Mouse (Mus musculus) gastrocnemius, postnatal 14 days (tissue): ENCODE results near the gene Slc40a1. TPM values are rescaled to one million over a fixed set of nuclear protein-coding genes. Genes with fewer than 3 reads are reported as not detected.

Experiments
- DNase-seq: peaks from one replicate; pipeline ENCODE4 v3.0.0; 2021; ENCODE audit warnings: mixed read lengths
- intact Hi-C: fragments of 180-260 bp; cut with DNase I; formaldehyde crosslinking; loops from one replicate; pipeline ENCODE4 v1.15.1; 2025; ENCODE audit warnings: low total_unique reads
- long read RNA-seq, 2 experiments: library from polyadenylated mRNA; stranded (forward); transcript quantifications; one replicate each; pipeline ENCODE4 v2.0.0; 2021
- total RNA-seq, 2 experiments: library from RNA; stranded (reverse); gene quantifications; 2 replicates each; pipeline ENCODE4 v1.2.3; 2021

Slc40a1 gene
- total RNA-seq, result 10 to 100 TPM; 10.1 to 16.1 TPM
- long read RNA-seq, experiment 1, transcript Slc40a1-201 (8 exons, 3,370 nt), result major isoform, 23 of 29 reads
- long read RNA-seq, experiment 1, partial matches to known transcripts, result 0 of 29 reads
- long read RNA-seq, experiment 1, other reads (novel, unspliced or antisense), result 6 of 29 reads
- long read RNA-seq, experiment 2, transcript Slc40a1-201 (8 exons, 3,370 nt), result major isoform, 24 of 26 reads
- long read RNA-seq, experiment 2, partial matches to known transcripts, result 0 of 26 reads
- long read RNA-seq, experiment 2, other reads (novel, unspliced or antisense), result 2 of 26 reads

DNA sequence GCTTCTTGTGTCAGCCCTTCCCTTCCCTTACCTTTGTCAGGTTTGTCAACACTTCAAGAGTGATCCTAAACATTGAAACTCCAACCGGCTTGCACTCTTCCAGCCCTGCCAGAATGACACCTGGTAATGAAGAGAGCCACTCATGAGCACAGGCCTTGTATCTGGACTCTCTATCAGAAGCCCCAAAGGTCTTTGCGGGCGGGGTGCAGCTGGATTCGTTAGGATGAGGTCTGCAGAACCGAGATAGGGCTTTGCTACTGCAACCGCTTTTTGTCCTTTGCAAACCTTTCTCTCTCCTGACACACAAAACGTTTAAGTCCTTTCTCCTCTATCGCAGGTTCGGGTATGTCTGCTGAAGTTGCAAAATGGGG is at the start of gene Slc40a1:
Gene Slc40a1 (minus strand): TSS at position 131 of the 371 bp plus-strand sequence.
- intact Hi-C loops, result no loop called here
- DNase-seq, result no peak

DNA sequence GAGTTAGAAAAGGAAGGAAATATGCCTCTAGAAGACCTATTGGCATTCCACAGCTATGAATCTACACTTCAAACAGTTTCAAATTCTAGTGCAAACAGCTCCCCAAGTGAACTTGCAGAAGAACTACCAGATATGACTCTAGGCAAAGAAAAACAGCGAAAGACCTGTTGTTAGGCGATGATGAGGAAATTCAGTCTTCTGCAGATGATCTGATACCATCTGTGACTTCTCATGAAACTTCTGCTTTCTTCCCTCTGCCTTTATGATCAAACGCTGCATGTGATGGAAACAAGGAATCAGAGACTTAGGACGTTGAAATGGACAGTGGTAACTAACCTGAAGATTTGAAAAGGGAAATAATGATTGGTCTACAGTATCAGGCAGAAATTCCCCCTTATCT is 45.0 kb upstream of the Slc40a1 start:
- intact Hi-C loops, result no loop called here

DNA sequence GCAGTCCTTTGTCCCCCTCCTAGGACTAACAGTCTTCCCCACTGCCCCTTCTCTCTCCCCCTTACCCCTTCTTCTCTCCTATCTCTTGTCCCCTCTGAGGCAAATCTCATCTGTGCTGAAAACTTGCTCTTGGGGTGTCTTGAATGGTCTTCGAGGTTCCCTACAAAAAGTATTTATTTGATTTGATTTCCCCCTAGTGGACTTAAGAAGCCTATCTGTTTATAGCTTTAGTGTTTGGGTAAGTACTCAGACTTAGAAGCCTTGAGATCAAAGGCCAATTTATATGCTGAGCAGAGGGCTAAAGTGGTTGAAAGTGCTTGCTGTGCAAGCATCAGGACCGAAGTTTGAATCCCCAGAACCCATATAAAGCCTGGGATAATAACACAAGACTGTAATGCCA is 22.7 kb upstream of the Slc40a1 start:
- intact Hi-C loops, result no loop called here
- DNase-seq, result no peak

More for the DNA sequence above, 45.0 kb upstream of the Slc40a1 start:
- DNase-seq, result no peak

DNA sequence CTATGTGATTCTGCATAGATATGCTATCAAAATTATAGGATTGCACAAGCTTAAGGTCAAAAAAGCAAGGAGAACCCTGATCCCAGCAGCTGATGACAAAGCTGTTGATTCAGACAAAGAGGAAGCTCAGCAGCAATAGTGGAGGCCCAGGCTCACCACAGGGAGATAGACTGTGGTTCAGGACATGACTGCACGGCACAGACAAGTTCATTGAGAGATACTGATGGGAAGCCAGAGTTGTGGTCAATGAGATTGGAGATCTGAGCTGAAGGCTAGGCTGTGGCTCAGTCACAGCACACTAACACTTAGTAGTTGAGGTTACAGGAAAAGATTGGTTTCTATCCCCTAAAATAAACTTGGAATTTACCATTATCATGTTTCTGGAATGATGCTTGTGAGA is 21.5 kb upstream of the Slc40a1 start:
- DNase-seq, result no peak
- intact Hi-C loops, result no loop called here

DNA sequence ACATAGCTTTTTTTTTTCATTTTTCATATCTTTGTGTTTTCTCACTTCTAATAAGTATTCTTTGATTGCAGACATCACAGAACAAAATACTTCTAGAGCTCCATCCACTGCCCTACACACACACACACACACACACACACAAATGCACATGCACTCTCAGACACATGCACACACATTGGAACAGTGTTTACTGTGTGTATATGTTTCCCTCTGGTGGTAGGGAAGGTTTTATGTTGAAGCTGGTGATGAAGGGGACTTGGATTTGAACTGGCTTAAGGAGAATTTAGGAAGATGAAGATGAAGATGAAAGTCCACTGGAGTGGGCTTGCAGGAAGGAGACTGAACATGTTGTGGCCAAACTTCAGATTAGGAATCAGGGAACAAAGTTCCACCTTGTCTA is 4.8 kb upstream of the Slc40a1 start:
- no peak for DNase-seq
- intact Hi-C loops, result no loop called here

DNA sequence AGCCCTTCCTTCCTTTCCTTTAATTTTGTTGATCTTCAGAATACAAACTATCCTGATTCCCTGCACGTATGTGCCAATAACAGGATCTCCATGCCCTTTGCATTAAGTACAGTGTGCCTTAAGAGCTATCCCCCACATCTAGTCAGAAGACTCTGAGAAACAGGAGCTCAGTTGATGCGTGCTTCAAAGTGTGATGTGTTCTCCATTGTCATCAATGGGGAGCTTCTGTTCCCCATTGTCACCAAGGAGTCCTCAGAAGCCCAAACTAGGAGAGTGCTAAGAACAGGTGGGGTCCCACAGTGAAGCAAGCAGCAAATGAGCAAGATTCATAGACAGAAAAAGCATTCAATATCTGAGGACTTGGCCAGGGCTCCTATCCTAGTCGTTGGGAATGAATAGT is 588 bp upstream of the Slc40a1 start:
- intact Hi-C loops, result no loop called here
- no peak for DNase-seq

DNA sequence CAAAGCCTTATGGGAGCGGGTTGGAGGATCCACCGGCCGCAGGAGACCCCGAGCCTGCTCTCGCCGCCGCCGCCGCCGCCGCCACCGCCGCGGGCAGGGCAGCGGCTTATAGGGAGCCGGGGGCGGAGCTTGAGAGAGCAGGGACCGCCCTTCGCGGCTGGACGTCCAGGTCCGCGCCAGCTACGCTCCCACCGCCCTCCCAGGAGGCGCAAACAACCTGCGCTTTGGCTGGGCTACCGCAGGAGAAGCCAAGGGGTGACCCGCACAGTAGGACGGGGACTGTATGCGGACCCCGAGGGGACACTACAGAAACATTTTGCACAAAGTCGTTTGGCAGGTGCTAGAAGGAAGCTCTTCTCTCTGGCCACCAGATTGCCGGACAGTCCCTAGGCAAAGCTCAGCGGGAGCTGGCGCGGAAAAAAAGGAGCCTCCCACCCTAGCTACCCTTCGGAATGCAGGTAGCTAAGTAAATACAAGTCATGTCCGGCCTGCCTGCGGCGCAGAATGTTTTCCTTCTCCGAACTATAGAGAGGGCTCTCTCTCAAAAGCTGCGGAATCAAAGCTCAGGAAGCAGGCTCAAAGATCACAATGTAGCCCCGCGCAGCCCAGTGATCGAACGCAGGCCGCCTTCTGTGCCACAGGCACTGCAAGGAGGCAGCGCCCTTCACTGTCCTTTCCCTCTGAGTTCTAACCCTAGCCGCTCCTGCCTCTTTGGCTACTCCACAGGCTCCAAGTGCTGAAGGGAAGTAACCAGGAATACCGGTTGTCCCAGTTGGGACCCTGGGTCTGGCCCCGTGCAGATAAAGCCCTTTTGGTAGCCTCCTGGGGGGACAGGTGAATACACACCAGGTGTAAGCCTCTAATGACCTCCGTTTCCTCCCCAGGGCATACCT is 577 bp downstream of the Slc40a1 start:
- peak; percentile 85 for DNase-seq
- intact Hi-C loops, result no loop called here

DNA sequence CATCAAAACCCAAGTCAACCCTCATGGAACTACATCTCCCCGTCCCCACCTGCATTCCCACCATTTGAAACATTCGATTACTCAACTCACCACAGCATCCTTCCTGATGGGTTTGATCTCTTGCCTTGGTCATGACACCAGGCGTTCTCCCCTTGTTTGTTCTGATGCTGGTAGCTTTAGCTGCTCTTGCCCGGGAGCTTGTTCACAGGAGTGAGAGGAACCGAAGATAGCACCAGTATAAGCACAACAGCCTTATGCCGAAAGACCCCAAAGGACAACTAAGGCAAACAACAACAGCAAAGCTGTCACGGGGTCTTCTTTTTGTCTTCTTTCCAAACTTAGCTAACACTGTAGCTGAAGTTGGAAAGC is 1.2 kb downstream of the Slc40a1 start:
- no peak for DNase-seq
- intact Hi-C loops, result no loop called here

DNA sequence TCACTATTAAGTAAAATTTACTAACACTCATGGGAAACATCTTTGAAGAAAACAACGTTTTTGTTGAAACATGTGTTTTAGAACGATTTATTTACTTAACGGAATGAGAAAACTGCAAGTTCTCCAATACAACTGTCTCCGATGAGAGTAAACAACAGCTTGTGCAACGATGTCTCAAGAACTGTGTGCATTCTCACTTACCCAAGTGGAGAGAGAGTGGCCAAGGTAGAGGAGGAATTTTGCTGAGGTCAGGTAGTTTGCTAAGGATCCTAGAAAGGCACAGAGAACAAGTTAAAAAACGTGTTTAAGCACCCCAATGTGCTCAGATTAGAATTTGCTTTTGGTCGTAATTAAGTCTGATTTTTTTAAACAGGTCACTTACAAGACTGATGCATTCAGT is 1.8 kb downstream of the Slc40a1 start:
- intact Hi-C loops, result no loop called here

DNA sequence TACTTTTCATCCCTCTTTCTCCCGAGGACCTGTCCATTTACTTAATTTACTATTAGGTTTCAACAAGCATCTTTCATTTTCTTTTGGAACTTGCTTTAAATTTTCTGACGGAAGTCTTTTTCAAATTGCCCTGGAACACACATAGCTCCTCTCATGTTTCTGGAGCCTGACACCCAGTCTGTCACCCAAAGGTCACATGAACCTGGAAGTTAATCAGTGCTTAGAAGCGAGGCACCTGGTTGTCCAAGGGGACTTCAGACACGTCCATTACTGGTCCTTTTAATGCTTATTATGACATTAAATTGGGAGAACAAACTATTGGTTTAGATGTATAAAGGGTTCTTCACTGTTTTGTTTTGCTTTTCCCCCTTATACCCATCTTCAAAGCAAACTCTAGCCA is 3.0 kb downstream of the Slc40a1 start:
- no peak for DNase-seq
- intact Hi-C loops, result no loop called here

More for the DNA sequence above, 1.8 kb downstream of the Slc40a1 start:
- no peak for DNase-seq

DNA sequence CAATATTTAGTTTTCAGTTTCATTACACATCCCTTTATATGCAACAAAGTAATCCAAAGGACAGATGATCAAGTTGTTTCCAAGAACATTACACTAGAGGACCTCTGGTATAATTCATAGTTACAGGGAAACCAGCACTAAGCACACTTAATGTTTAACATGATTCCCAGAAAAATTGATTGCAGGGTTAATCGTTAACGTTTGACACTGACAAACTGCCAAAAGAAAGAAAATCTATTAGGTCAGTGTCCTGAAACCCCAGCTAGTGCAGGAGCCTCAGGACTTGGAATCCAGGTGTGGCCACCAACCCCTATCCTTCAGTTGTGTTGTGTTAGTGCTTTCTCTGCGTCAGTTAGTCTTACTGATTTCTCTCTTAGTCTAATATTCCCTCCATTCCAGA is 5.6 kb downstream of the Slc40a1 start:
- no peak for DNase-seq
- intact Hi-C loops, result no loop called here

DNA sequence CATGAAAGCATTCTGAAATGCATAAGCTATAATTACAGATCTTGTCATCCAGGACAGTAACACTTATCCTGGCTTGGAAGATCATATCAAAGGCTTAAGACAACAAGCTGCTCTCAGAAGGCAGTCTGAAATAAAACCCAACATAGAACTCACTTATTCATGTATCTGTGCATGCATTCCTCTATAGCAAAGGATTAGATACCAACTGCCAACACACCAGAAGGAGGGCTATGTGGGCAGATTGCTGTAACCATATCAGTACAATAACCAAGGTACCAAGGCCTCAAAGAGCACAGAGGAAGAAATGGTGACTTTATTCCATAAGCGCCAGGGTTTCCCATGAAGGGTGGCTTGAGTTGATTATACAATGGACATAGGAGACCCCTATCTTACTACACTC is 6.6 kb downstream of the Slc40a1 start:
- DNase-seq, result no peak
- intact Hi-C loops, result no loop called here

DNA sequence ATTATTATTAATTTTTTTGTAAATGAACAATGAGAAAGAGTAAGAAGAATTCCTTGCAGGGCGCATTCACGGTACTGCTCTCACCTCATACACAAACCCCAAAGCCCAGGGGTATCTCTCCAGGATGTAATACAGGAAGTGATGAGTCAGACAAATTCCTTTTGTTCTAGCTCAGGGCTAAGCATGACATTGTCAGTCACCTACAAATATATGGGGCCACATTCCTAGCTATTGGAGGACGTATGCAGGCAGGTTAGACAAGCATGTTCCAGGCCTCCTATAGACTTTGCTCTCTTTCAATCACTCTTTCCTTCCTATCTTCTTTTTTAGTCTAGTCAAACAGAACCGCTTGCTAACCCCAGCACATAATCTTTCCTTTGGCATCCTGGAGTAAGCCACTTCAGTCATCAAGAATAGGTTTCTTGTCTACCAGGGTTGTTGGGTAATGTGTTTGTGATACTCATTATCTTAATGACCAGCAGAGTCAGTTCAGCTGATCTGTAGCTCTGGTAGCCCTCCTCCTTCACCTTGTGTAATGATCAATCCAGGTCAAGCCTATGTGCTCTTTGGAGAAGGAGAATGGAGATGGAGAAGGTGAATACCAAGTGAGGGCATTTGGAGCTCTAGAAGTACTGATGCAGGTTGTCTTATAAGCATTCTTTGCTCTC is 9.1 kb downstream of the Slc40a1 start:
- DNase-seq, result no peak
- intact Hi-C loops, result no loop called here

DNA sequence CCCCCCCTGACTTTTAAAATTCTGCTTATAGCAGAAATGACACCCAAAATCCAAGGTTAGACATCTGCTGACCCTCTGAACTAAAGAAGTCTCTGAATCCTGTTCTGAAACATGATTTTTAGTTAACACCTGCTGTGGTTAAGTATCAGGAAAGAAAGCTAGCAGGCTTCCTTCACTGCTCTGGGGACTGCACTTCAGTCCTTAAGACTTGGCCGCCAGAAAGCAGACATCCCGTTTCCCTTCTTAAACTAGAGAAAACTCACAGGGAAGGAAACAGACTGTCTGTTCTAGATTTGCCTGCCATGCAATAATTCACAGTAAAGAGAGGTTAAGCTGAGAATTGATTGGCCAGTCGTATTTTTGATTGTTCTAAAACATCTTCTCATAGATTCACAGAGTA is 10.1 kb downstream of the Slc40a1 start:
- DNase-seq, result no peak
- intact Hi-C loops, result no loop called here

DNA sequence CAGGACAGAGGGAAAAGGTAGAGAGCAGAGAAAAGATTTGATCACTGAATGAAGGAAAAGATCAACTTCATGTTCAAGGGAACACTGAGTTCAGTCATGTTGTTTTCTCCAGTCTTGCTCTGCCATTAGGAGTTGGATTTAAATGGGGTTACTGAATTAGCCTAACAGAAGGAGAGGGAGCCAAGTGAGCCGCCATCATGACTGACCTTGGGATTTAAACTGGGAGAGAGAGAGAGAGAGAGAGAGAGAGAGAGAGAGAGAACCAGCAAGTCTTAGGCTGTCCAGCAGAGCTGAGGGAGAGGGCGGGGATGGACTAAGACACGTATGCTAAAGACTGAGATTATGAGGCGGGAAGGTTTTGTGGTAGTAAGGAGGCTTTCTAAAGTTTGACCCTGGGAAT is 12.1 kb downstream of the Slc40a1 start:
- intact Hi-C loops, result no loop called here
- no peak for DNase-seq

DNA sequence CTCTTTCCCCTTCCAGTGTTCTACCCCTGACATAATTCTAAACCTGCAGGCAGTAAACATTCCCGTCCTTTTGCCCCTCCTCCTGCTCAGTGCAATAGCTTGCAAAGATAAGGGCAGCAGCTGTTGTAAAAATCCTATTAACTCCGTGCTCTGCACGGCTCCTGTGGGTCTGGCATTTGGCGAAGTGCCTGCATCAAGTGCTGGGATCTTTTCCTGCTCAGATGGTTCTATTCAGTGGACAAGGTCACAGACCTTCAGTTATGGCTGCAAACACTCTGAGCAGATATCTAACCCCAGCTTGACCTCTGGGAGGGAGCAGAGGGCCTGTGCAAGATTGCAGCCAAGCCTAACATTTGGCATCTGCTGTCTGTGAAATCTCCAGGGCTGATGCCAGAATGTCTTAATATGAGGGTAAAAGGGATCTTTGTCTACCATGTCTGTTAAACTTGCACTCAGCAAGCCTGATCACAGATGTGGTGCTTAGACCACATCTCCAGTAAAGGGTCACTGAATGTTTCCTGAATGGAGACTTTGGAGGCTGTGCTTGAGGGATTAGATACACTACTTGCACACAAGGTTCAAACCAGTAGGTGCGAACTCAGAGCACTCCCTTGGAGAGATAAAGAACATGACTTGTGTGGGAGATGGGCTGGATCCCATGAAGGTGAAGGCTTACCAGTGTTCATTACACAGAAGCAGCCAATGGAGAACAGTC is 21.1 kb downstream of the Slc40a1 start:
- DNase-seq, result peak; percentile 24
- intact Hi-C loops, result no loop called here

DNA sequence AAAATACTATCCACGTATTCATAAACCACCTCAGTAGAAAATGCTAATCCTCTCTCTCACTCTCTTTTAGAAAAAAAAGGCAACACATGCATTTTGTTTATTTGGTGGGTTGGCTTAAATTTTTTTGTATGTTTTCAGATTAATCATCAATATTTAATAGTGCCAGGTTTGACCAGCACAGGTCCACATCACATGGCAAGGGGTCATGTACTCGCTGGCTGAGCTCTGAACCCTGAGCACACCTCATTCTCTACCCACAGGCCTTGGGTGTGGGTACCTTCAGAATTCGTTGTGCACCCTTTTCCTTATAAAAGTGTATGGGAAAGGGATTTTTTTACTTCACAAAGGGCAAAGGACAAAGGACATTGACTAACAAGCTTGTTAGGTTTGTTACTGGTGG is 22.2 kb downstream of the Slc40a1 start:
- intact Hi-C loops, result no loop called here
- DNase-seq, result no peak

DNA sequence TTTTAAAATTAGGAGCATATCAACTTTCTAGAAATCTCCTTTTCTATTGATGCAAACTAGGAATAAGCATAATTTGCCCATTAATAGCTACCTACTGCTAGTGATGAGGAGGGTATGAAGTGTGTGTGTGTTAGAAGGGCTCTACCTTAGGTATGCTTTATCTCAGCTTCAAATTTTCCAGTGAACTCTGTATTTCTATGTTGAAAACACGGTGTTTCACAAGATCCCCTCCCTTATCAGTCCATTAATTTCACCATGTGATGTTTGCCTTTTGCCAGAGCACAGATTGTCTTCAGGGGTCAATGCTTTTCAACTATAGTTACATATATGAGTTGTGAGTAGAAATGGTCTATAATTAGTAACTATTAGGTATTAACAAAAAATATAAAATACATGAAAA is 28.3 kb downstream of the Slc40a1 start:
- intact Hi-C loops, result no loop called here
- DNase-seq, result no peak

DNA sequence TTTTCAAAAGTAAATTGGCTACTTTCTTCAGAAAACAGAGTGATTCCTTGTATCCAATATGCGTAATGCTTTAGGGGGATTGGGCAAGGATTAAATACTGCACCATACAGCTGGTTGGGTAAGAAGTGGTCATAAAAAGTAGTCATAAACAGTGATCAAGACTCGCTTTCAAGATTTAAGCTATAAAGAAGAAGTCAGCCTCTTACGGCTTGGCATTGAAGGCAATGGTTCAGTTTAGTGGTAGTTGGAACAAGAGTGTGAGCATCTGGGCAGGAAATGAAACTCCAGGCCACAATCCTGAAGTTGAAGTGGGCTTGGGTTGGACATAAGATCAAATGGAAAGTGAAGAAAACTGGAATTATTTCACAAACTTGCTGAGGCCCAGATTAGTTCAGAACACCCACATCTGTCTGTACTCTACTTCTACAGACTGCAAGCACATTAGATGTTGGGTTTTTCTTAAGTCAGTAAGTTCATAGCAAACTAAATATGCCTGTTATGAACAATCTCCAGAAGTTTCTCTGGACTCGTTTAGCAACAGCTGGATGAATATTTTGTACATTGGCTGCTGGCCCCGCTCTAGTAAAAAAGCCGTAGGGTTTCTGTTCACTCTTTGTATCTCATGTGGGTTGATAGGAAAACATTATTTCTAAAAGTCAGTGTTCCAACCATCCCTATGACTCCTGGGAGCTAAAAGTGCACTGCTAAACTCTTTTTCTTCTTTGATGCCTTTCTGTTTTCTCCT is 32.0 kb downstream of the Slc40a1 start:
- peak; percentile 32 for DNase-seq
- intact Hi-C loops, result no loop called here
